Mouse (Mus musculus) limb, embryonic 12.5 days (tissue): Measurements from ENCODE around the gene Smoc1. TPM values are rescaled to one million over a fixed set of nuclear protein-coding genes. Genes with fewer than 3 reads are reported as not detected.
A peak's percentile ranks its signal among the peaks of the same experiment; 100 is the strongest.

Experiments used
- ATAC-seq: fragments of 200-750 bp; cut with Nextera tagmentation; 2 replicates; pipeline ENCODE4 v1.8.0; 2017; ENCODE audit warnings: low read depth, moderate TSS enrichment; ENCODE audit not compliant: insufficient number of reproducible peaks, insufficient read depth, low FRiP score, low TSS enrichment
- H3K27ac ChIP-seq: fragments of 300-500 bp; sonication (generic); 2 replicates; pipeline ENCODE4 v1.5.1; 2016; ENCODE audit warnings: mild to moderate bottlenecking, moderate library complexity
- H3K27me3 ChIP-seq: fragments of 300-500 bp; sonication (generic); 2 replicates; pipeline ENCODE4 v1.6.1; 2016; ENCODE audit warnings: mild to moderate bottlenecking, moderate library complexity
- H3K36me3 ChIP-seq: fragments of 300-500 bp; sonication (generic); 2 replicates; pipeline ENCODE4 v1.6.1; 2016; ENCODE audit warnings: mild to moderate bottlenecking, moderate library complexity
- H3K4me1 ChIP-seq: fragments of 300-500 bp; sonication (generic); replicated peaks from 2 replicates; pipeline ENCODE4 v1.6.1; 2016
- H3K4me2 ChIP-seq: fragments of 300-500 bp; sonication (generic); 2 replicates; pipeline ENCODE4 v1.6.1; 2016; ENCODE audit warnings: mild to moderate bottlenecking, moderate library complexity
- H3K4me3 ChIP-seq: fragments of 300-500 bp; sonication (generic); replicated peaks from 2 replicates; pipeline ENCODE4 v1.5.1; 2016; ENCODE audit warnings: mild to moderate bottlenecking
- H3K9ac ChIP-seq: fragments of 300-500 bp; sonication (generic); replicated peaks from 2 replicates; pipeline ENCODE4 v1.6.1; 2016; ENCODE audit warnings: mild to moderate bottlenecking, moderate library complexity
- H3K9me3 ChIP-seq: fragments of 300-500 bp; sonication (generic); 2 replicates; pipeline ENCODE4 v1.6.1; 2016; ENCODE audit warnings: mild to moderate bottlenecking, moderate library complexity
- WGBS: fragments of 180-500 bp; shearing (Covaris S2); methylation state at CpG from one replicate; pipeline ENCODE4 v1.1.7; 2016; 5-methylcytosine and 5-hydroxymethylcytosine counted together
- polyA plus RNA-seq: library from polyadenylated mRNA; unstranded; fragments of >200 nt; fragmentation: Nextera tagmentation; extraction: Ambion mirVana; gene quantifications from 2 replicates; pipeline ENCODE4 v1.2.1, GENCODE M21; 2016

The Smoc1 gene
- polyA plus RNA-seq, 1 experiment from 2014 or later, result 13.1 TPM

- WGBS, result 90% methylated on average over 6 of the region's 6 CpGs
- ATAC-seq, result no peak
- no peak overlapping the region for H3K4me2 ChIP-seq
- no peaks in the 10 kb centered on the region for H3K4me1 ChIP-seq
- H3K4me3 ChIP-seq, result no peak overlapping the region
- H3K36me3 ChIP-seq, result no peaks in the 10 kb centered on the region
- H3K9ac ChIP-seq, result no peak overlapping the region
- H3K9me3 ChIP-seq, result no peaks in the 10 kb centered on the region
- H3K27me3 ChIP-seq, result no peaks in the 10 kb centered on the region
- no peak overlapping the region for H3K27ac ChIP-seq
Measured at GRCm38 (mm10) chr12:81155675-81156074, 129.1 kb downstream of the Smoc1 start.

- Histone ChIP-seq H3K9ac (no peak overlapping the region), H3K36me3 (no peaks in the 10 kb centered on the region), H3K4me2 (no peak overlapping the region), H3K4me1 (no peaks in the 10 kb centered on the region), H3K27ac (no peak overlapping the region), H3K27me3 (no peaks in the 10 kb centered on the region), H3K4me3 (no peak overlapping the region), H3K9me3 (no peaks in the 10 kb centered on the region)
- no peak for ATAC-seq
- 76% methylated on average over 8 of the region's 8 CpGs for WGBS
Measured at GRCm38 (mm10) chr12:81156841-81157240, 130.2 kb downstream of the Smoc1 start.

- no peak for ATAC-seq
- no peak overlapping the region for H3K9ac ChIP-seq
- no peaks in the 10 kb centered on the region for H3K4me1 ChIP-seq
- no peak overlapping the region for H3K4me3 ChIP-seq
- no peaks in the 10 kb centered on the region for H3K27me3 ChIP-seq
- WGBS, result 49% methylated on average over 2 of the region's 2 CpGs
- no peaks in the 10 kb centered on the region for H3K36me3 ChIP-seq
- no peak overlapping the region for H3K27ac ChIP-seq
- no peaks in the 10 kb centered on the region for H3K9me3 ChIP-seq
- no peak overlapping the region for H3K4me2 ChIP-seq
Measured at GRCm38 (mm10) chr12:81159947-81160346, 133.3 kb downstream of the Smoc1 start.

GRCm38 (mm10) chr12:81160425-81160824 lies 133.8 kb downstream of the Smoc1 start:
- WGBS, result 48% methylated on average over 3 of the region's 3 CpGs
- Histone ChIP-seq H3K36me3 (no peaks in the 10 kb centered on the region), H3K27me3 (no peaks in the 10 kb centered on the region), H3K9me3 (no peaks in the 10 kb centered on the region), H3K9ac (no peak overlapping the region), H3K27ac (no peak overlapping the region), H3K4me1 (no peaks in the 10 kb centered on the region), H3K4me3 (no peak overlapping the region), H3K4me2 (no peak overlapping the region)
- ATAC-seq, result no peak

GRCm38 (mm10) chr12:81160831-81161230 lies 134.2 kb downstream of the Smoc1 start:
- Histone ChIP-seq H3K27me3 (no peaks in the 10 kb centered on the region), H3K9ac (no peak overlapping the region), H3K4me2 (no peak overlapping the region), H3K36me3 (no peaks in the 10 kb centered on the region), H3K4me1 (peaks cover 4% of the 10 kb centered on the region), H3K9me3 (no peaks in the 10 kb centered on the region), H3K4me3 (no peak overlapping the region), H3K27ac (no peak overlapping the region)
- 64% methylated on average over 5 of the region's 5 CpGs for WGBS
- no peak for ATAC-seq

- Histone ChIP-seq H3K4me1 (peaks cover 8% of the 10 kb centered on the region), H3K27me3 (no peaks in the 10 kb centered on the region), H3K27ac (no peak overlapping the region), H3K4me2 (no peak overlapping the region), H3K9ac (no peak overlapping the region), H3K36me3 (no peaks in the 10 kb centered on the region), H3K9me3 (no peaks in the 10 kb centered on the region), H3K4me3 (no peak overlapping the region)
- WGBS, result 89% methylated on average over 2 of the region's 2 CpGs
- no peak for ATAC-seq
Measured at GRCm38 (mm10) chr12:81161282-81161681, 134.7 kb downstream of the Smoc1 start.

- no peaks in the 10 kb centered on the region for H3K9me3 ChIP-seq
- 0 out of 2 replicates have a peak, but pooled peaks cover 8% of the 10 kb centered on the region for H3K27me3 ChIP-seq
- WGBS, result 78% methylated on average over 3 of the region's 3 CpGs
- H3K9ac ChIP-seq, result no peak overlapping the region
- H3K27ac ChIP-seq, result no peak overlapping the region
- H3K36me3 ChIP-seq, result no peaks in the 10 kb centered on the region
- no peak for ATAC-seq
- H3K4me1 ChIP-seq, result peaks cover 16% of the 10 kb centered on the region
- H3K4me2 ChIP-seq, result no peak overlapping the region
- no peak overlapping the region for H3K4me3 ChIP-seq
Measured at GRCm38 (mm10) chr12:81163131-81163530, 136.5 kb downstream of the Smoc1 start.

- Histone ChIP-seq H3K9ac (no peak overlapping the region), H3K4me3 (no peak overlapping the region), H3K36me3 (no peaks in the 10 kb centered on the region), H3K27me3 (0 out of 2 replicates have a peak, but pooled peaks cover 11% of the 10 kb centered on the region), H3K27ac (no peak overlapping the region), H3K4me1 (peaks cover 16% of the 10 kb centered on the region), H3K4me2 (no peak overlapping the region), H3K9me3 (no peaks in the 10 kb centered on the region)
- 85% methylated on average over 3 of the region's 3 CpGs for WGBS
- ATAC-seq, result no peak
Measured at GRCm38 (mm10) chr12:81163566-81163965, 137.0 kb downstream of the Smoc1 start.

GRCm38 (mm10) chr12:81166092-81166491 lies 139.5 kb downstream of the Smoc1 start:
- Histone ChIP-seq H3K27ac (no peak overlapping the region), H3K4me2 (peak overlapping the region; percentile 24; the same call in 1 of the 2 replicates), H3K36me3 (no peaks in the 10 kb centered on the region), H3K4me1 (peaks cover 16% of the 10 kb centered on the region), H3K27me3 (0 out of 2 replicates have a peak, but pooled peaks cover 11% of the 10 kb centered on the region), H3K9me3 (no peaks in the 10 kb centered on the region), H3K4me3 (no peak overlapping the region), H3K9ac (0 out of 2 replicates have a peak overlapping the region, but pooled peaks have one; percentile 34)
- ATAC-seq, result 0 out of 2 replicates have a peak, but pooled peaks have one; percentile 52
- WGBS, result 2% methylated on average over 10 of the region's 10 CpGs

GRCm38 (mm10) chr12:81166615-81167014 lies 140.0 kb downstream of the Smoc1 start:
- Histone ChIP-seq H3K4me1 (peaks cover 16% of the 10 kb centered on the region), H3K36me3 (no peaks in the 10 kb centered on the region), H3K9me3 (no peaks in the 10 kb centered on the region), H3K27me3 (0 out of 2 replicates have a peak, but pooled peaks cover 11% of the 10 kb centered on the region), H3K4me2 (no peak overlapping the region), H3K27ac (no peak overlapping the region), H3K9ac (no peak overlapping the region), H3K4me3 (no peak overlapping the region)
- 60% methylated on average over 8 of the region's 8 CpGs for WGBS
- no peak for ATAC-seq

GRCm38 (mm10) chr12:81167142-81167541 lies 140.5 kb downstream of the Smoc1 start:
- H3K27ac ChIP-seq, result no peak overlapping the region
- WGBS, result 50% methylated on average over 9 of the region's 9 CpGs
- no peaks in the 10 kb centered on the region for H3K36me3 ChIP-seq
- H3K4me3 ChIP-seq, result no peak overlapping the region
- ATAC-seq, result no peak
- no peak overlapping the region for H3K9ac ChIP-seq
- H3K4me2 ChIP-seq, result no peak overlapping the region
- H3K9me3 ChIP-seq, result no peaks in the 10 kb centered on the region
- peaks cover 16% of the 10 kb centered on the region for H3K4me1 ChIP-seq
- H3K27me3 ChIP-seq, result 0 out of 2 replicates have a peak, but pooled peaks cover 11% of the 10 kb centered on the region

GRCm38 (mm10) chr12:81168031-81168430 lies 141.4 kb downstream of the Smoc1 start:
- Histone ChIP-seq H3K27ac (no peak overlapping the region), H3K9ac (no peak overlapping the region), H3K4me2 (no peak overlapping the region), H3K9me3 (no peaks in the 10 kb centered on the region), H3K4me3 (no peak overlapping the region), H3K36me3 (no peaks in the 10 kb centered on the region), H3K27me3 (0 out of 2 replicates have a peak, but pooled peaks cover 11% of the 10 kb centered on the region), H3K4me1 (peaks cover 16% of the 10 kb centered on the region)
- ATAC-seq, result no peak
- WGBS, result 95% methylated on average over 7 of the region's 7 CpGs
